Mouse (Mus musculus) liver, embryonic 14.5 days (tissue): Measurements from ENCODE around the gene Per3. TPM values are rescaled to one million over a fixed set of nuclear protein-coding genes. Genes with fewer than 3 reads are reported as not detected.

Experiments
- ATAC-seq: fragments of 200-750 bp; cut with Nextera tagmentation; 2 replicates; pipeline ENCODE4 v1.8.0; 2017; ENCODE audit warnings: moderate number of reproducible peaks, mild to moderate bottlenecking, moderate library complexity; ENCODE audit not compliant: insufficient read depth
- DNase-seq, 3 experiments: peaks; one replicate each; pipeline ENCODE4 v3.0.0-alpha.2; 2012 to 2013; ENCODE audit warnings: low read depth in 3 of 3, low spot score in 3 of 3
- H3K27ac ChIP-seq: fragments of 300-500 bp; sonication (generic); 2 replicates; pipeline ENCODE4 v1.5.1; 2014; ENCODE audit warnings: moderate library complexity, mild to moderate bottlenecking, control low read depth, inconsistent platforms
- H3K27me3 ChIP-seq: fragments of 300-500 bp; sonication (generic); 2 replicates; pipeline ENCODE4 v1.6.1; 2014; ENCODE audit warnings: mild to moderate bottlenecking, low read length, moderate library complexity; ENCODE audit not compliant: control insufficient read depth, insufficient read depth
- H3K36me3 ChIP-seq: fragments of 300-500 bp; sonication (generic); replicated peaks from 2 replicates; pipeline ENCODE4 v1.6.1; 2014; ENCODE audit warnings: low read depth; ENCODE audit not compliant: control insufficient read depth, insufficient read depth
- H3K4me1 ChIP-seq, 2 experiments: fragments of 200-500 bp in 1 of 2; fragments of 300-500 bp in 1 of 2; sonication (generic) in 1 of 2; replicated peaks; 2 replicates each; pipeline ENCODE4 v1.6.1; 2012 to 2014; ENCODE audit warnings: antibody characterized with exemption in 1 of 2, inconsistent platforms in 1 of 2, low read length in 1 of 2; ENCODE audit not compliant: control insufficient read depth in 2 of 2, insufficient read depth in 2 of 2
- H3K4me2 ChIP-seq: fragments of 300-500 bp; sonication (generic); 2 replicates; pipeline ENCODE4 v1.6.1; 2014; ENCODE audit warnings: low read depth, mild to moderate bottlenecking, control low read depth, moderate library complexity
- H3K4me3 ChIP-seq, 2 experiments: fragments of 200-500 bp in 1 of 2; fragments of 300-500 bp in 1 of 2; sonication (generic) in 1 of 2; 2 replicates each; pipeline ENCODE4 v1.5.1; 2012 to 2014; ENCODE audit warnings: low read depth in 2 of 2, low read length in 2 of 2, mild to moderate bottlenecking in 2 of 2, control low read depth in 1 of 2, inconsistent platforms in 1 of 2, moderate library complexity in 1 of 2; ENCODE audit not compliant: insufficient read depth in 1 of 2
- H3K9ac ChIP-seq: fragments of 300-500 bp; sonication (generic); replicated peaks from 2 replicates; pipeline ENCODE4 v1.6.1; 2014; ENCODE audit warnings: mild to moderate bottlenecking, control low read depth, moderate library complexity
- H3K9me3 ChIP-seq: fragments of 300-500 bp; sonication (generic); 2 replicates; pipeline ENCODE4 v1.6.1; 2016; ENCODE audit warnings: low read length, mixed read lengths; ENCODE audit not compliant: control insufficient read depth
- CTCF ChIP-seq: IDR thresholded peaks from 2 replicates; pipeline ENCODE4 v1.5.1; 2016; ENCODE audit warnings: antibody characterized with exemption, low read depth, control low read depth
- EP300 ChIP-seq: IDR thresholded peaks from 2 replicates; pipeline ENCODE4 v1.6.1; 2016; ENCODE audit warnings: antibody characterized with exemption, low read depth
- WGBS: fragments of 180-500 bp; shearing (Covaris S2); extraction: QIAGEN DNeasy Blood & Tissue Kit; methylation state at CpG from one replicate; pipeline ENCODE4 v1.1.7; 2014; ENCODE audit not compliant: insufficient replicate concordance; 5-methylcytosine and 5-hydroxymethylcytosine counted together
- polyA plus RNA-seq, 2 experiments: library from polyadenylated mRNA; depleted of rRNA in 1 of 2; stranded (reverse) in 1 of 2; unstranded in 1 of 2; fragments of >200 nt; fragmentation: Nextera tagmentation in 1 of 2; extraction: Ambion mirVana in 1 of 2; gene quantifications; 2 replicates each; pipeline versions ENCODE4 v1.2.1 to v1.2.3; 2012 to 2014

Per3 gene
- polyA plus RNA-seq, 2 experiments: 2.2 to 2.9 TPM

DNA sequence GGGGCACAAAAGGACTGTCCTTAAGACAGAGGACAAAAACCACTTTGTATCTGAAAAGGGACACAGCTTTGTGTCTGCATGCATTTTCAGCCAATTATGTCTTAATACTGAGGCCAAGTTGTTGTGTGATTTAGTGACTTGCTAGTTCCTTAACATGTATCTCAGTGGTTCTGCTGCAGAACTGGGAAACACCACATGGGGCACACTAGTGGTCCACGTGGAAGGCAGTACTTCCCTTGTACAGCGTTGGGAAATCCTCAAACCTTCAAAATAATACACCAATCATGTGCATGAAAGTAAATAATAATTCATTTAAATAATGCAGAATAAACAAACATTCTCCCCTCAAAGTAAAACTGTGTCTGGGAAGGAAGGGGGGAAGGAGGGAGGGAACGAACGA lies 24.3 kb upstream of the Per3 start:
- H3K9me3 ChIP-seq: no peaks in the 10 kb centered on the region
- H3K4me3 ChIP-seq: no peak overlapping the region
- no peak overlapping the region for H3K27ac ChIP-seq
- no peak overlapping the region for H3K4me2 ChIP-seq
- TF ChIP-seq CTCF (peak; percentile 11; the same call in 1 of the 2 replicates), EP300 (no peak)
- no peak for ATAC-seq
- no peak for DNase-seq
- no peaks in the 10 kb centered on the region; a peak in 1 of 4 replicates for H3K4me1 ChIP-seq
- H3K9ac ChIP-seq: no peak overlapping the region
- H3K36me3 ChIP-seq: no peaks in the 10 kb centered on the region
- 15% methylated on average over 4 of the region's 4 CpGs for WGBS
- H3K27me3 ChIP-seq: no peaks in the 10 kb centered on the region; the same call in 1 of the 2 replicates

DNA sequence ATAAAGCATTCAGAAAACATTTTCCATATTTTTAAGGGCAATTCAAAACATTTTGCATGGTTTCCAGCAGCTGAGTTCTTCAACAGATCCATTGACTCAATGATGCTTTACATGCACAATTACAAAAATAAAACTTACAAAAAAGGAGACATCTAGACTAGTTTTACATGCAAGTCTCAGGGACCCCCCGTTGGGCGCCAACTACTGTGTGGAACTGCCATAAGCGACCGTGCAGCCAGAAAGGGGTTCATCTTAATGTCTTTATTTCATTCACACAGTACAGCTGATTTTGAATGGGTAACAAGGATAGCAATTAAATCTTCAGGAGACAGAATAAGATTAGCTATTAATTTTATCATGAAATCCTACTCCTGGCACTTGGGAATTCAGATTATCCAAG lies 15.1 kb upstream of the Per3 start:
- no peak overlapping the region for H3K9ac ChIP-seq
- H3K4me2 ChIP-seq: no peak overlapping the region
- H3K4me1 ChIP-seq: peaks cover 8 to 12% of the 10 kb centered on the region in 2 experiments
- no peak overlapping the region for H3K4me3 ChIP-seq
- TF ChIP-seq EP300 (no peak), CTCF (no peak)
- 82% methylated on average over 4 of the region's 4 CpGs for WGBS
- no peaks in the 10 kb centered on the region; the same call in 1 of the 2 replicates for H3K27me3 ChIP-seq
- no peaks in the 10 kb centered on the region for H3K36me3 ChIP-seq
- no peaks in the 10 kb centered on the region; the same call in 1 of the 2 replicates for H3K9me3 ChIP-seq
- ATAC-seq (no peak), DNase-seq (no peak)
- no peak overlapping the region for H3K27ac ChIP-seq

- Histone ChIP-seq H3K27me3 (no peaks in the 10 kb centered on the region), H3K9me3 (no peaks in the 10 kb centered on the region; the same call in 1 of the 2 replicates), H3K27ac (no peak overlapping the region), H3K36me3 (no peaks in the 10 kb centered on the region), H3K4me1 (peaks cover 8 to 12% of the 10 kb centered on the region in 2 experiments), H3K9ac (no peak overlapping the region), H3K4me2 (peak overlapping the region; percentile 70), H3K4me3 (peak overlapping the region in 1 of 2 experiments; percentile 83; a peak in 2 of 4 replicates)
- no peak for TF ChIP-seq EP300
- TF ChIP-seq CTCF: no peak
- 69% methylated on average over 4 of the region's 4 CpGs for WGBS
- no peak for ATAC-seq
- no peak for DNase-seq
Observed at GRCm38 (mm10) chr4:151058634-151059033, 14.2 kb upstream of the Per3 start.

GRCm38 (mm10) chr4:151057347-151058321 lies 13.2 kb upstream of the Per3 start, which contains the start of gene Vamp3:
TSS of gene Vamp3 (minus strand) at chr4:151057963.
- Histone ChIP-seq H3K36me3 (peaks cover 2% of the 10 kb centered on the region; the same call in 1 of the 2 replicates), H3K27ac (peak within 1 kb of the TSS; percentile 84), H3K4me3 (peak within 1 kb of the TSS; percentile 79 to 83), H3K4me1 (peaks cover 8 to 12% of the 10 kb centered on the region in 2 experiments), H3K27me3 (no peaks in the 10 kb centered on the region), H3K9ac (peak within 1 kb of the TSS; percentile 98), H3K4me2 (peak within 1 kb of the TSS; percentile 91), H3K9me3 (no peaks in the 10 kb centered on the region; the same call in 1 of the 2 replicates)
- peak; percentile 98 for ATAC-seq
- TF ChIP-seq EP300: no peak
- TF ChIP-seq CTCF: no peak
- WGBS: under 1% methylated on average over 114 of the region's 114 CpGs
- peak; percentile 95 to 97 (median 96) for DNase-seq

GRCm38 (mm10) chr4:151051162-151051561 lies 6.7 kb upstream of the Per3 start:
- Histone ChIP-seq H3K27ac (no peak overlapping the region), H3K9ac (no peak overlapping the region), H3K4me2 (no peak overlapping the region), H3K9me3 (no peaks in the 10 kb centered on the region), H3K4me1 (peaks cover under 1% of the 10 kb centered on the region in 2 experiments), H3K36me3 (peaks cover 15% of the 10 kb centered on the region), H3K4me3 (no peak overlapping the region), H3K27me3 (no peaks in the 10 kb centered on the region)
- WGBS: 70% methylated on average over 1 of the region's 1 CpGs
- ATAC-seq: no peak
- TF ChIP-seq CTCF (no peak), EP300 (no peak)
- DNase-seq: no peak
